Mouse (Mus musculus): ENCODE results near the gene Ms4a18. TPM values are rescaled to one million over a fixed set of nuclear protein-coding genes. Genes with fewer than 3 reads are reported as not detected.

Gene Ms4a18
- total RNA-seq, 4 experiments from 2014 or later: not detected

DNA sequence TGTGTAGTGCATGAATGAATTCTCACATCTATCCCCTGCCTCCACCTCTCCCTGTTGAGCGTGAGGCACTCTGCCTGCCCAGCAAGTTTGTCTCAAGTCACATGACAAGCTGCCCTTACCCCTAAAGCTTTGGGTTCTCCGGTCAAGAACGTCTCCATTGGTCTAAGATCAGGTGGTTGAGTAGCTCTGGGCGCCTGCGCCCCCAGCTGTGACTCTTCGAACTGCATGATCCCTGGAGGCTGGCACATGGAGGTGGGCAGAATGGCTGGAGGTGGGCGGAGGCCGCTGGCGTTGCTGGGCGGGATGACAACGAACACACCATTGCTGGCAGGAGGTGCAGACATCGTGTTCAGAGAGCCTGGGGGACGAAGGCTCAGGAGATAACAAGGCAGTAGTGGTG is 33.3 kb downstream of the Ms4a18 start:
- no peak for DNase-seq (ENCODE audit: low spot score in 2 of 2)

DNA sequence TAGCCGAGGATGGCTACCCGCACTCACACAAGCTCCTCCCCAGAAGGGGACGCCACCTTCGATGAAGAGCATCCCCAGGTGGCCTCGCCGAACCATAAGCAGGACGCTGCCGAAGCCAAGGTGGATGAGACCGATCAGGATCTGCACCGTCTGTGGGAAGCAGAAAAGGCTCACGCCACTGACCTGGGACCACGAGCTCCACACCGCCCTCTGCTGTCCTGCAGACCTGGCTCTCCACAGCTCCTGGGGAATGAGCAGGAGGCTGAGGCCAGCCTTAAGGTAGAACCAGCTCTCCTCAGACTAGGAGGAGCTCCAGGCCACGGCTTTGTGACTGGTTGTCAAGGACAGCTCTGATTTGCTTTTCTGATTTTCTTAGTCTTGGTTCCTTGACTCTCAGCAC is 34.7 kb downstream of the Ms4a18 start:
- no peak for DNase-seq (ENCODE audit: low spot score in 2 of 2)

DNA sequence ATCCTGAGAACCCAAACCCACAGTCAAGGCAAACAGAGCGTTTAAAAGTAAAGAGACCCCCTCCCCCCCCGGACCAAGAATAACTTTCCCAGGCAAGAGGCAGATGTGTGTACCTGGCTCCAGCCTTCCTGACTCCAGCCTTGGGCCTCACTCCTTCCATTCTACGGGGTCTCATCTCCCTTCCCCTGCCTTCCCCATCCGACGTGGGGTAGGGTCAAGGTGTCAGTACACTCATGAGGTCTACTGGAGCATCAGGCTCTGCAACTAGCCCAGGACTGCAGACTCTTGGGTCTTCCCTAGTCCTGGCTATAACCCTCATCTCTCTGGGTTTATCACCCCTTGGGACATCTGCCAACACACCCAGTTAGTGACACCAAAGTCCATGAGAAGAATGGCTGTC is 37.6 kb downstream of the Ms4a18 start:
- no peak for DNase-seq (ENCODE audit: low spot score in 2 of 2)

GRCm38 (mm10) chr19:10979184-10980168 is 38.4 kb downstream of the Ms4a18 start:
- DNase-seq (ENCODE audit: low spot score in 2 of 2): peak; percentile 46 to 65

DNA sequence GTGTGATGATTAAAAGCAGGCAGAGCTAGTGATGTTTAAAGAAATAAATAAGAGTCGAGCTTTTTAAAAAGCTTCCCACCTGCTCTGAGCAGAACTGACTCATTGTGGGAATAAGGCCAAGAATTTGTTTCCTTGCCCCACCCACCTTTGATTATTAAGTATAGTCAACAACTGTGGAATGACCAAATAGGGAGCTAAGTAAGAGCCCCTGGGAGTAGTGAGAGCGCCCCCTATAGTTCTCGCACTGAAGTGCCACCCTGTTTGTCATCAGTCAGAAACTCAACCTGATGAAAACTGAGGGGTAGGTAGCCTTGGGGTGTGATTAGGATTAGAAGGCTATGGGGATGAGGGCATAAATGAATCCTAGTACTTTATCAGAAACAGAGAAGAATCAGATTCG is 41.5 kb downstream of the Ms4a18 start:
- no peak for DNase-seq (ENCODE audit: low spot score in 2 of 2)

GRCm38 (mm10) chr19:10975187-10975586 is 42.6 kb downstream of the Ms4a18 start:
- DNase-seq (ENCODE audit: low spot score in 2 of 2): no peak

DNA sequence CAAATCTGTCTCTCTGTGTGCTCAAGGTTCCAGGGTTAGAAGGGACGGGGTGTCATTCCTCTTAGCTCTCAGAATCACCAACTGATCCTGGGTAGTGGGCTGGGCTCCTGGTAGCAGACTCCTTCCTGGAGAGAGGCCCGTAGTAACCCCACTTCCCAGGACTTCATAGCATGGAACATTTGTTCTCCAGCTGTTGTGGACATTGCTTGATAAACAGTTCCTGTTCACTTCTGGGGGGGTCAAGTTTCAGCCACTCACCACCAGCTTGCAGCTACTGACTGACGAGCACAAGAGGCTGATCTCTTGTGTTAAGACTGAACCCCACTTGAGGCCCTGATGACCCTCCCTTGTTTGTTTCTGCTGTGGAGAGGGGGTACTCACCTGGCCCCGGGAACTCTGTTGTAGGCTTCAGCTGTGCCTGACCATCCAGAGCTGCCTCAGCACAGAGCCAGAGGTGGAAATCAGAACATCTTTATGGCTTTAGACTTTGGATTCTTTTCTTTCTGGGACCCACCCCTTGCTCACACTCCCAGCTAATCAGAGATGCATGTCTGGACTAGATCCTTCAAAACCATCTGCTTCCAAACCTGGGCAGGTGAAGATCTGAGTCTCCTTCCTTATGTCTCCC is 43.5 kb downstream of the Ms4a18 start, which contains the start of gene Ms4a10:
Gene Ms4a10, minus strand, starts transcription at position 433 of the 628 bp plus-strand sequence.
- no peak for DNase-seq (ENCODE audit: low spot score in 2 of 2)

GRCm38 (mm10) chr19:10973187-10973586 is 44.6 kb downstream of the Ms4a18 start:
- DNase-seq (ENCODE audit: low spot score in 2 of 2): no peak

- no peak for DNase-seq (ENCODE audit: low spot score in 2 of 2)
Measured at GRCm38 (mm10) chr19:10972660-10973059, 45.2 kb downstream of the Ms4a18 start.

DNA sequence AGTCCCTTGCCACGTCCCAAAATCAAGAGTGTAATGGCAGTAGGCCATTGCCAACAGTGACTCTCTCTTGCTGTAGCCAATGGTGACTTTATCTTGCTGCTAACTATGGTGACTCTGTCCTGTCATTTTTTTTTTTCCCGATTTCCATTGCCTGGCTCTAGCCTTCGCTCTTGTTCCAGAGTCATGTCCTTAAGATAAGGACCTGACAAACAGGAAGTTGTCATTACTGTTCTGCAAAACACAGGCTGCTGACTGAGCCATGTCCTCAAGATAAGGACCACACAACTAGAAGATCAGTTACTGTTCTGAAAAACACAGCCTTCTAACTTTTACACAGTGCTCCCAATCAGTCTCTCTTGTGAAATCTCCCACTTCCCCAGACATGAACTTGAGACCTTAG is 47.4 kb downstream of the Ms4a18 start:
- no peak for DNase-seq (ENCODE audit: low spot score in 2 of 2)

GRCm38 (mm10) chr19:10968578-10968977 is 49.3 kb downstream of the Ms4a18 start:
- no peak for DNase-seq (ENCODE audit: low spot score in 2 of 2)

GRCm38 (mm10) chr19:10965721-10966120 is 52.1 kb downstream of the Ms4a18 start:
- no peak for DNase-seq (ENCODE audit: low spot score in 2 of 2)

DNA sequence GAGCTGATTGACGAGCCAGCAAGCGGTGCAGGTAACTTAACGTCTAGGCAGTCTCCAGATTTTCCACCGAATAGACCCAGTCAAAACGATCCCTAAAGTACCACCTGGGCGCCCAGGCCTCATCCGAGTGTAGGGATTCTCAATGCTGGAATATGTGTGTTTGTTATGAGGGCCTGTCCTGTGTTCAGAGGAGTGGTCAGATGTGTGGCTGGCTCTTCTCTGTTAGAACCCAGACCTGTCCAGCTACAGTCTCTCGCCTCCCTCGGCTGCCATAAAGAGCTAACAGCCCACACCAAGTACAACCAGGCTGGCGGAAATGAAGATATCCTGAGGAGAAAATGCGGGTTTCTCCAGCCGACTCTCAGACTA is 57.9 kb downstream of the Ms4a18 start:
- no peak for DNase-seq (ENCODE audit: low spot score in 2 of 2)

GRCm38 (mm10) chr19:10959085-10959977 is 58.5 kb downstream of the Ms4a18 start:
- peak in 1 of 2 experiments; percentile 35 for DNase-seq (ENCODE audit: low spot score in 2 of 2)

DNA sequence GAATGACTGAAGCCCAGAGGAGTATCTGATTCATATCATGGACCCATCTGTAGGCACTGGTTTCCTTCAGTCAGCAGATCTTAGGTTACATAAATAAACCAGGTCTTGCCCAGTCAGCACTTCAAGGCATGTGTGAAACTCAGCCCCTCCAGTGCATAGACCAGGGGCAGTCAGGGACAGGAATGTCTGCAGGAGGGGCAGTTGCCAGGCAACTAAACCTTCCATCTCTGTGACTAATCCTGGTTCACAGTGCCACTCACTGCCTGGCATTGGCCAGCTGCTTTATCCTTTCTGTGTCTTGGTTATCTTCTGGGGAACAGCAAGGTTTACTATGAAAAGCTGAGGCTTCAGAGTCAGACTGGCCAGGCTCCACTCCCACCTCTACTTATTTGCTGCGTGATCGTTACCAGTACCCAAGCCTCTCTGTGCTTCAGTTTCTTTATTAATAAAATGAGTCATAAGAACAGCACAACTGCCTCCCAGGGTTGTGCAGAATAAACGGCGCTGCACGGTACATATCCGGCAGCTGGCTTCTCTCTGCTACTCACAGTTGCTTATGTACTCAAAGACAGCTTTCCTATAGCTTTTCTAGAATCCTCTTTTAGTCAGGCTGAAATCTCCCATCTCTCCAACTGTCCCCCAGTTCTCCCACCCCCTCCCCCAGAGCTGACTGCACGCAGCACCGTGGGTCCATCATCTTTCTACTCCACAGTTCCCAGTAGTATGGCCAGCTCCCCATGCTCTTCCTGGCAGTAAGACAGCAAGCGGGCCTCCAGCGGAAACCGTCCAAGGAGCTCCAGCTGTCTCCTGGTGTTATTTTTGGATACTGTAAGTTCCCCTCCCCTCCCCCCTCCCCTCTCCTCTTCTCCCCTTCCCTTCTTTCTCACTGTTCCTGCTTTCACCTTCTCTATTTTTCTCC is 65.6 kb downstream of the Ms4a18 start:
- peak; percentile 57 to 77 for DNase-seq (ENCODE audit: low spot score in 2 of 2)

GRCm38 (mm10) chr19:10949558-10949957 is 68.3 kb downstream of the Ms4a18 start:
- DNase-seq (ENCODE audit: low spot score in 2 of 2): no peak

- peak; percentile 88 to 93 for DNase-seq (ENCODE audit: low spot score in 2 of 2)
Measured at GRCm38 (mm10) chr19:10949112-10949511, 68.7 kb downstream of the Ms4a18 start, which contains the start of gene Ccdc86. TSS of gene Ccdc86 (minus strand) at chr19:10949266.

- no peak for DNase-seq (ENCODE audit: low spot score in 2 of 2)
Measured at GRCm38 (mm10) chr19:10948416-10948815, 69.4 kb downstream of the Ms4a18 start.

GRCm38 (mm10) chr19:10947219-10947618 is 70.6 kb downstream of the Ms4a18 start:
- no peak for DNase-seq (ENCODE audit: low spot score in 2 of 2)

All from gastrocnemius, adult 8-10 months (tissue).